Mouse (Mus musculus) stomach, embryonic 16.5 days (tissue): ENCODE measurements around the gene Rfxank. TPM values are rescaled to one million over a fixed set of nuclear protein-coding genes. Genes with fewer than 3 reads are reported as not detected.

Source experiments
- ATAC-seq: fragments of 200-750 bp; cut with Nextera tagmentation; 2 replicates; pipeline ENCODE4 v1.8.0; 2017; ENCODE audit warnings: moderate number of reproducible peaks, moderate TSS enrichment; ENCODE audit not compliant: insufficient read depth, low FRiP score
- H3K27ac ChIP-seq: fragments of 300-500 bp; sonication (generic); 2 replicates; pipeline ENCODE4 v1.5.1; 2014; ENCODE audit warnings: low read length
- H3K27me3 ChIP-seq: fragments of 300-500 bp; sonication (generic); 2 replicates; pipeline ENCODE4 v1.6.1; 2014; ENCODE audit warnings: low read length, control low read depth, mixed read lengths; ENCODE audit not compliant: control insufficient read depth, insufficient read depth
- H3K36me3 ChIP-seq: fragments of 300-500 bp; sonication (generic); 2 replicates; pipeline ENCODE4 v1.6.1; 2014; ENCODE audit warnings: low read length; ENCODE audit not compliant: control insufficient read depth, insufficient read depth
- H3K4me1 ChIP-seq: fragments of 300-500 bp; sonication (generic); 2 replicates; pipeline ENCODE4 v1.6.1; 2014; ENCODE audit warnings: low read length, control low read depth, mixed read lengths; ENCODE audit not compliant: control insufficient read depth, insufficient read depth
- H3K4me2 ChIP-seq: fragments of 300-500 bp; sonication (generic); 2 replicates; pipeline ENCODE4 v1.6.1; 2014; ENCODE audit warnings: low read depth, low read length, mixed read lengths
- H3K4me3 ChIP-seq: fragments of 300-500 bp; sonication (generic); replicated peaks from 2 replicates; pipeline ENCODE4 v1.5.1; 2014; ENCODE audit warnings: mild to moderate bottlenecking, low read length
- H3K9ac ChIP-seq: fragments of 300-500 bp; sonication (generic); 2 replicates; pipeline ENCODE4 v1.6.1; 2014; ENCODE audit warnings: low read length
- H3K9me3 ChIP-seq: fragments of 300-500 bp; sonication (generic); replicated peaks from 2 replicates; pipeline ENCODE4 v1.6.1; 2016; ENCODE audit warnings: low read length, control low read depth; ENCODE audit not compliant: control insufficient read depth
- WGBS: fragments of 180-500 bp; shearing (Covaris S2); extraction: QIAGEN DNeasy Blood & Tissue Kit; methylation state at CpG from one replicate; pipeline ENCODE4 v1.1.7; 2014; 5-methylcytosine and 5-hydroxymethylcytosine counted together
- polyA plus RNA-seq: library from polyadenylated mRNA; unstranded; fragments of >200 nt; fragmentation: Nextera tagmentation; extraction: Ambion mirVana; gene quantifications from 2 replicates; pipeline ENCODE4 v1.2.1, GENCODE M21; 2015

Gene Rfxank
- polyA plus RNA-seq, 1 experiment from 2014 or later, result 14.5 TPM

- Histone ChIP-seq H3K27me3 (peaks cover 42% of the 10 kb centered on the region), H3K27ac (no peak overlapping the region), H3K9ac (no peak overlapping the region), H3K4me2 (no peak overlapping the region), H3K4me3 (no peak overlapping the region), H3K36me3 (no peaks in the 10 kb centered on the region), H3K4me1 (0 out of 2 replicates have a peak, but pooled peaks cover 4% of the 10 kb centered on the region), H3K9me3 (no peaks in the 10 kb centered on the region)
- no peak for ATAC-seq
- WGBS, result 16% methylated on average over 17 of the region's 17 CpGs
Measured at GRCm38 (mm10) chr8:70118726-70119700, 19.9 kb downstream of the Rfxank start.

GRCm38 (mm10) chr8:70117611-70118010 is 21.3 kb downstream of the Rfxank start:
- H3K27ac ChIP-seq, result no peak overlapping the region
- 5% methylated on average over 9 of the region's 9 CpGs for WGBS
- no peak overlapping the region for H3K4me3 ChIP-seq
- no peak for ATAC-seq
- H3K9me3 ChIP-seq, result no peaks in the 10 kb centered on the region
- H3K9ac ChIP-seq, result no peak overlapping the region
- peaks cover 50% of the 10 kb centered on the region for H3K27me3 ChIP-seq
- no peak overlapping the region for H3K4me2 ChIP-seq
- no peaks in the 10 kb centered on the region for H3K36me3 ChIP-seq
- H3K4me1 ChIP-seq, result 0 out of 2 replicates have a peak, but pooled peaks cover 4% of the 10 kb centered on the region

- no peak overlapping the region for H3K9ac ChIP-seq
- H3K36me3 ChIP-seq, result no peaks in the 10 kb centered on the region
- H3K9me3 ChIP-seq, result no peaks in the 10 kb centered on the region
- WGBS, result 65% methylated on average over 13 of the region's 13 CpGs
- no peaks in the 10 kb centered on the region for H3K4me1 ChIP-seq
- H3K27ac ChIP-seq, result no peak overlapping the region
- H3K4me3 ChIP-seq, result no peak overlapping the region
- H3K4me2 ChIP-seq, result no peak overlapping the region
- no peak for ATAC-seq
- H3K27me3 ChIP-seq, result peaks cover 64% of the 10 kb centered on the region
Measured at GRCm38 (mm10) chr8:70114892-70115291, 24.1 kb downstream of the Rfxank start.

DNA sequence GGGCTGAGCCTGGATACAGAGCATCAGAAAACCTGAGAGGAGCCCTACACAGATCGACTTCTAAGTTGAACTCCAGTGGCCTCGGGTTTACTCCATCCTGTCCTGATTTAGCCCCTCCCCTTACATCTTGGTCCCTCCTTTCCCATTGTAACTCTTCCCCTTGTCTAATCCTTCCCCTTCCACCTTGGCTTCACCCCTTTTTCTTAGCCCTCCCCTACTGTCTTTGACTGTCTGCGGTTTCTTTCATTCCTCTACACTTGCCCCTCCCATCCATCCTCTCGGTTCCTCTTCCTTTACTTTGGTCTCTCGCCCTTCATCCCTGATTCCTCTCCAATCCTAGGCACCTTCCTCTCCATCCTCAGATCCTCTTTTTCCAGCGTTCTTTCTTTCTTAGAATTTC is 24.5 kb downstream of the Rfxank start:
- WGBS, result 24% methylated on average over 6 of the region's 6 CpGs
- Histone ChIP-seq H3K27ac (no peak overlapping the region), H3K27me3 (peaks cover 61% of the 10 kb centered on the region), H3K4me2 (no peak overlapping the region), H3K9me3 (no peaks in the 10 kb centered on the region), H3K9ac (no peak overlapping the region), H3K36me3 (no peaks in the 10 kb centered on the region), H3K4me1 (no peaks in the 10 kb centered on the region), H3K4me3 (no peak overlapping the region)
- ATAC-seq, result no peak

- no peak for ATAC-seq
- Histone ChIP-seq H3K9ac (no peak overlapping the region), H3K4me2 (no peak overlapping the region), H3K36me3 (no peaks in the 10 kb centered on the region), H3K4me1 (no peaks in the 10 kb centered on the region), H3K27me3 (peaks cover 41% of the 10 kb centered on the region), H3K4me3 (no peak overlapping the region), H3K27ac (no peak overlapping the region), H3K9me3 (no peaks in the 10 kb centered on the region)
- 8% methylated on average over 43 of the region's 43 CpGs for WGBS
Measured at GRCm38 (mm10) chr8:70112401-70113016, 26.4 kb downstream of the Rfxank start.

- Histone ChIP-seq H3K9me3 (no peaks in the 10 kb centered on the region), H3K27me3 (peaks cover 38% of the 10 kb centered on the region), H3K27ac (no peak overlapping the region), H3K4me2 (no peak overlapping the region), H3K4me1 (no peaks in the 10 kb centered on the region), H3K9ac (no peak overlapping the region), H3K4me3 (no peak overlapping the region), H3K36me3 (no peaks in the 10 kb centered on the region)
- 42% methylated on average over 23 of the region's 23 CpGs for WGBS
- ATAC-seq, result no peak
Measured at GRCm38 (mm10) chr8:70111192-70111795, 27.7 kb downstream of the Rfxank start.

DNA sequence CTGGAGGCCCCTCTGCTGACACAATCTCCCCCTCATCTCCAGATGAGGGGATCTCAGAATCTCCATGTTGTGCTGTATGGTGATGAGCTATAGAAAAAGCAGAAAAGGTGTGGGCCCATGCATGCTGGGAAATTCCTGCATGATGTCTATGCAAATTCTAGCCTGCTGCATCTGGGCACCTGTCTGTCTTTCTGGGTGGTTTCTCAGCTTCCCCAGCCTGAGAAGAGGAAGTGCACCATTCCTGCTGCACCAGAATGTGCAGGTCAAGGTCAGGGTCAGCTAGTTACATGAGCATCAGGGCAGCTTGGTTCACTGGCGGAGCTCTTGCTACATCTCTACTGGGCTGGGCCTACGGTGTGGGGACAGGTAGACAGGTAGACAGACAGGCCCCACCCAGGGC is 28.5 kb downstream of the Rfxank start:
- Histone ChIP-seq H3K4me1 (no peaks in the 10 kb centered on the region), H3K36me3 (no peaks in the 10 kb centered on the region)

GRCm38 (mm10) chr8:70104922-70105321 is 34.0 kb downstream of the Rfxank start:
- no peaks in the 10 kb centered on the region for H3K9me3 ChIP-seq
- no peaks in the 10 kb centered on the region for H3K27me3 ChIP-seq
- H3K9ac ChIP-seq, result no peak overlapping the region
- no peaks in the 10 kb centered on the region for H3K36me3 ChIP-seq
- H3K27ac ChIP-seq, result no peak overlapping the region
- ATAC-seq, result no peak
- H3K4me3 ChIP-seq, result no peak overlapping the region
- H3K4me2 ChIP-seq, result no peak overlapping the region
- no peaks in the 10 kb centered on the region for H3K4me1 ChIP-seq
- 76% methylated on average over 7 of the region's 7 CpGs for WGBS

More for the DNA sequence above, 28.5 kb downstream of the Rfxank start:
- H3K9me3 ChIP-seq, result no peaks in the 10 kb centered on the region
- no peak overlapping the region for H3K9ac ChIP-seq
- no peak overlapping the region for H3K27ac ChIP-seq
- no peak for ATAC-seq
- WGBS, result 76% methylated on average over 2 of the region's 2 CpGs
- H3K4me2 ChIP-seq, result no peak overlapping the region
- H3K4me3 ChIP-seq, result no peak overlapping the region
- H3K27me3 ChIP-seq, result peaks cover 38% of the 10 kb centered on the region

DNA sequence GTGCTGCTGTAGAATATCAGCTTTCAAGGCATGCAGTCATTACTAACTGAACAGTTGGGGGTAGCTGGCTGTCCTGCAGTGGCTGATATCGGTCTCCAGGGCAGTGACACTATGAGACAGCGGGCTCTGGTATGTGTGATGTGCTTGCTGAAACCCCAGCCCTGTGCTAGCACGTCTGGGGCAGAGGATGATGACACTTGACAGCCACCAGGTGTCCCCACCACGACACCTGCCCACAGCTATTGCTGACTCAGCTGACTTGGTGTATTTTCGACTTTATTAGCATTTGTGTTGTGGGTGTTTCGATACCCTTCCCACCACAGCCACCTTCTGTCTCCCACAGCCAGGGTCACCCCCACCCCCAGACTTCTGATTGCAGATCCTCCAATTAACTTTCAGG is 34.4 kb downstream of the Rfxank start:
- Histone ChIP-seq H3K27ac (no peak overlapping the region), H3K27me3 (no peaks in the 10 kb centered on the region), H3K4me1 (no peaks in the 10 kb centered on the region), H3K9me3 (no peaks in the 10 kb centered on the region), H3K4me3 (no peak overlapping the region), H3K9ac (no peak overlapping the region), H3K36me3 (no peaks in the 10 kb centered on the region), H3K4me2 (no peak overlapping the region)
- 8% methylated on average over 6 of the region's 6 CpGs for WGBS
- peak; percentile 55; the same call in 1 of the 2 replicates for ATAC-seq
